Mouse (Mus musculus) kidney, postnatal 0 days (tissue): ENCODE results near the gene Zfand6. TPM values are rescaled to one million over a fixed set of nuclear protein-coding genes. Genes with fewer than 3 reads are reported as not detected.

Experiments used
- ATAC-seq: fragments of 200-750 bp; cut with Nextera tagmentation; replicated peaks from 2 replicates; pipeline ENCODE4 v1.8.0; 2017; ENCODE audit warnings: low read depth, moderate number of reproducible peaks, moderate TSS enrichment, moderate library complexity; ENCODE audit not compliant: low FRiP score
- DNase-seq: peaks from one replicate; pipeline ENCODE4 v3.0.0-alpha.2; 2016; ENCODE audit warnings: low spot score
- H3K27ac ChIP-seq: fragments of 300-500 bp; sonication (generic); 2 replicates; pipeline ENCODE4 v1.5.1; 2014; ENCODE audit warnings: mild to moderate bottlenecking
- H3K27me3 ChIP-seq: fragments of 300-500 bp; sonication (generic); 2 replicates; pipeline ENCODE4 v1.6.1; 2014; ENCODE audit warnings: low read length, mixed read lengths; ENCODE audit not compliant: insufficient read depth
- H3K36me3 ChIP-seq: fragments of 300-500 bp; sonication (generic); 2 replicates; pipeline ENCODE4 v1.6.1; 2014; ENCODE audit warnings: low read length, mixed read lengths; ENCODE audit not compliant: insufficient read depth
- H3K4me1 ChIP-seq: fragments of 300-500 bp; sonication (generic); replicated peaks from 2 replicates; pipeline ENCODE4 v1.6.1; 2014; ENCODE audit warnings: antibody characterized with exemption, low read length, mixed read lengths; ENCODE audit not compliant: insufficient read depth
- H3K4me2 ChIP-seq: fragments of 300-500 bp; sonication (generic); 2 replicates; pipeline ENCODE4 v1.6.1; 2014; ENCODE audit warnings: mild to moderate bottlenecking, low read length, moderate library complexity, mixed read lengths
- H3K4me3 ChIP-seq: fragments of 300-500 bp; sonication (generic); replicated peaks from 2 replicates; pipeline ENCODE4 v1.5.1; 2014; ENCODE audit warnings: low read depth, low read length
- H3K9ac ChIP-seq: fragments of 300-500 bp; sonication (generic); 2 replicates; pipeline ENCODE4 v1.6.1; 2014; ENCODE audit warnings: low read depth, low read length
- H3K9me3 ChIP-seq: fragments of 300-500 bp; sonication (generic); replicated peaks from 2 replicates; pipeline ENCODE4 v1.6.1; 2016; ENCODE audit warnings: low read length, inconsistent platforms, mixed read lengths
- CTCF ChIP-seq: IDR thresholded peaks from 2 replicates; pipeline ENCODE4 v1.5.1; 2016; ENCODE audit warnings: antibody characterized with exemption, low read depth, mild to moderate bottlenecking, moderate library complexity
- WGBS: fragments of 180-500 bp; shearing (Covaris S2); extraction: QIAGEN DNeasy Blood & Tissue Kit; methylation state at CpG from one replicate; pipeline ENCODE4 v1.1.7; 2014; 5-methylcytosine and 5-hydroxymethylcytosine counted together
- polyA plus RNA-seq: library from polyadenylated mRNA; unstranded; fragments of >200 nt; fragmentation: Nextera tagmentation; extraction: Ambion mirVana; gene quantifications from 2 replicates; pipeline ENCODE4 v1.2.1, GENCODE M21; 2015

Gene Zfand6
- polyA plus RNA-seq, 1 experiment from 2014 or later: 198 TPM

GRCm38 (mm10) chr7:84601331-84601730 is 88.4 kb downstream of the Zfand6 start:
- no peak overlapping the region for H3K27ac ChIP-seq
- no peaks in the 10 kb centered on the region for H3K36me3 ChIP-seq
- no peaks in the 10 kb centered on the region for H3K9me3 ChIP-seq
- no peak overlapping the region for H3K9ac ChIP-seq
- DNase-seq: no peak
- ATAC-seq: no peak
- H3K4me2 ChIP-seq: no peak overlapping the region
- WGBS: 92% methylated on average over 3 of the region's 3 CpGs
- no peaks in the 10 kb centered on the region for H3K27me3 ChIP-seq
- TF ChIP-seq CTCF: no peak
- no peak overlapping the region for H3K4me3 ChIP-seq
- H3K4me1 ChIP-seq: no peaks in the 10 kb centered on the region; the same call in 1 of the 2 replicates

- ATAC-seq (no peak), DNase-seq (no peak)
- WGBS: 100% methylated on average over 2 of the region's 2 CpGs
- H3K36me3 ChIP-seq: no peaks in the 10 kb centered on the region
- no peaks in the 10 kb centered on the region for H3K27me3 ChIP-seq
- no peaks in the 10 kb centered on the region for H3K9me3 ChIP-seq
- no peak overlapping the region for H3K27ac ChIP-seq
- TF ChIP-seq CTCF: no peak
- H3K4me3 ChIP-seq: no peak overlapping the region
- no peak overlapping the region for H3K4me2 ChIP-seq
- H3K4me1 ChIP-seq: no peaks in the 10 kb centered on the region; the same call in 1 of the 2 replicates
- no peak overlapping the region for H3K9ac ChIP-seq
Measured at GRCm38 (mm10) chr7:84600631-84601030, 89.1 kb downstream of the Zfand6 start.

GRCm38 (mm10) chr7:84596633-84597032 is 93.1 kb downstream of the Zfand6 start:
- no peaks in the 10 kb centered on the region for H3K4me1 ChIP-seq
- no peaks in the 10 kb centered on the region for H3K9me3 ChIP-seq
- TF ChIP-seq CTCF: no peak
- H3K27ac ChIP-seq: no peak overlapping the region
- ATAC-seq: no peak
- 83% methylated on average over 3 of the region's 3 CpGs for WGBS
- no peaks in the 10 kb centered on the region for H3K36me3 ChIP-seq
- H3K9ac ChIP-seq: no peak overlapping the region
- no peaks in the 10 kb centered on the region for H3K27me3 ChIP-seq
- H3K4me3 ChIP-seq: no peak overlapping the region
- no peak overlapping the region for H3K4me2 ChIP-seq
- DNase-seq: no peak

GRCm38 (mm10) chr7:84596002-84596401 is 93.8 kb downstream of the Zfand6 start:
- Histone ChIP-seq H3K9ac (no peak overlapping the region), H3K27ac (no peak overlapping the region), H3K4me2 (no peak overlapping the region), H3K9me3 (no peaks in the 10 kb centered on the region), H3K4me1 (no peaks in the 10 kb centered on the region), H3K36me3 (no peaks in the 10 kb centered on the region), H3K27me3 (no peaks in the 10 kb centered on the region), H3K4me3 (no peak overlapping the region)
- no peak for ATAC-seq
- TF ChIP-seq CTCF: no peak
- no peak for DNase-seq
- 85% methylated on average over 3 of the region's 3 CpGs for whole genome bisulfite sequencing

- no peaks in the 10 kb centered on the region for H3K4me1 ChIP-seq
- no peaks in the 10 kb centered on the region for H3K9me3 ChIP-seq
- H3K27ac ChIP-seq: no peak overlapping the region
- H3K36me3 ChIP-seq: no peaks in the 10 kb centered on the region
- no peak for TF ChIP-seq CTCF
- no peak overlapping the region for H3K4me3 ChIP-seq
- ATAC-seq (0 out of 2 replicates have a peak, but pooled peaks have one; percentile 19), DNase-seq (no peak)
- H3K4me2 ChIP-seq: no peak overlapping the region
- H3K27me3 ChIP-seq: no peaks in the 10 kb centered on the region
- H3K9ac ChIP-seq: no peak overlapping the region
Measured at GRCm38 (mm10) chr7:84594917-84595303, 94.8 kb downstream of the Zfand6 start.

- Histone ChIP-seq H3K27me3 (no peaks in the 10 kb centered on the region), H3K4me3 (no peak overlapping the region), H3K27ac (no peak overlapping the region), H3K9me3 (no peaks in the 10 kb centered on the region), H3K36me3 (no peaks in the 10 kb centered on the region), H3K4me2 (no peak overlapping the region), H3K4me1 (no peaks in the 10 kb centered on the region), H3K9ac (no peak overlapping the region)
- ATAC-seq (peak; percentile 73), DNase-seq (peak; percentile 84)
- 39% methylated on average over 8 of the region's 8 CpGs for WGBS
- peak; percentile 91 for TF ChIP-seq CTCF
Measured at GRCm38 (mm10) chr7:84594087-84594916, 95.5 kb downstream of the Zfand6 start.

GRCm38 (mm10) chr7:84591347-84591746 is 98.4 kb downstream of the Zfand6 start:
- DNase-seq (no peak), ATAC-seq (no peak)
- Histone ChIP-seq H3K4me2 (no peak overlapping the region), H3K9me3 (no peaks in the 10 kb centered on the region), H3K36me3 (no peaks in the 10 kb centered on the region), H3K9ac (no peak overlapping the region), H3K27ac (no peak overlapping the region), H3K4me3 (no peak overlapping the region), H3K27me3 (no peaks in the 10 kb centered on the region), H3K4me1 (no peaks in the 10 kb centered on the region)
- WGBS: 83% methylated on average over 3 of the region's 3 CpGs
- no peak for TF ChIP-seq CTCF
